Mouse (Mus musculus): ENCODE results near the gene Ints3.
A peak's percentile ranks its signal among the peaks of the same experiment; 100 is the strongest.

The Ints3 gene

DNA sequence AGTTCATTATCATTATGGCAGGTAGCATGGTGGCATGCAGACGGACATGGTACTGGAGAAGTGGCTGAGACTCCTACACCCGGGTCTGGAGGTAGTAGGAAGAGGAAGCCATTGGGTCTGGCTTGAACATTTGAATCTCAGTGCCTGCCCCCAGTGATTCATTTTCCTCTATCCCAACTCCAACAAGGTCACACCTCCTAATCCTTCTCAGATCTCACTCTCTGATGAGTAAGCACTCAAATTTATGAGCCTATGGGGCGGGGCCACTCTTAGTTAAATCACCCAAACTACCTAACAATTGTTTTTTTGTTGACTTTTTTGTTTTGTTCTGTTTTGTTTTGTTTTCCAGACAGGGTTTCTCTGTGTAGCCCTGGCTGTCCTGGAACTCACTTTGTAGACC, 10.6 kb upstream of the Ints3 start:
- no peak for DNase-seq

DNA sequence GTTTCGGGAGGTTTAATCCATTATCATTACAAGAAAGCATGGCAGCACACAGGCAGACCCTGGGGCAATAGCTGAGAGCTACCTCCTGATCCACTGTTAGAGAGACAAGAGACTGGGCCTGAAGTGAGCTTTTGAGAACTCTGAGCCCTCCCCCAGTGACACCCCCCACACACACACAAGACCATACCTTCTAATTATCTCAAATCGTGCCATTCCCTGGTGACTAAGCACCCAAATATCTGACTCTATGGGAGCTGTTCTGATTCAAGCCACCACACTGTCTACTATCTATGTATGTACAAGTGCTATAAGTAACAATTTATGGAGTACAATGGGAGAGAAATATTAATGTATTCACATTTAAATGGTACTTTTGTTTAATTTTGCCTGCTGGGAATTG, 7.3 kb upstream of the Ints3 start:
- no peak for DNase-seq

DNA sequence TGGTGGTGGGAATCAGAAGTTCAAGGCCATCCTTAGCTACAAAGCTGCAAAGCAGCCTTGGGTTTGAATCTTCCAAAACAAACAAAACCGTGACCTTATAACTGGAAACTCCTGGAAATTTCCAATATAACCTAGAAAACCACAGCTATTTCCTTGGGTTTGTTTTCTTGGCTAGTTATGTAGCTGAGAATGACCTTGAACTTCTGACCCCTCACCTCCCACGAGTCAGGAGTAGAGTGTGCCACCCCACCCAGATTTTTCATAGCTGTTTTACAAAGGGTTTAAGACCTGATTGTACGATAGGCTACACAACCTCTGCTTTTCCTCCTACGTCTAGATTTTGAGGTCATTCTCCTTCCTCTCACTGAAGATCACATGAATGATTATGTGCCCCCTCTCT, 3.7 kb upstream of the Ints3 start:
- no peak for DNase-seq

DNA sequence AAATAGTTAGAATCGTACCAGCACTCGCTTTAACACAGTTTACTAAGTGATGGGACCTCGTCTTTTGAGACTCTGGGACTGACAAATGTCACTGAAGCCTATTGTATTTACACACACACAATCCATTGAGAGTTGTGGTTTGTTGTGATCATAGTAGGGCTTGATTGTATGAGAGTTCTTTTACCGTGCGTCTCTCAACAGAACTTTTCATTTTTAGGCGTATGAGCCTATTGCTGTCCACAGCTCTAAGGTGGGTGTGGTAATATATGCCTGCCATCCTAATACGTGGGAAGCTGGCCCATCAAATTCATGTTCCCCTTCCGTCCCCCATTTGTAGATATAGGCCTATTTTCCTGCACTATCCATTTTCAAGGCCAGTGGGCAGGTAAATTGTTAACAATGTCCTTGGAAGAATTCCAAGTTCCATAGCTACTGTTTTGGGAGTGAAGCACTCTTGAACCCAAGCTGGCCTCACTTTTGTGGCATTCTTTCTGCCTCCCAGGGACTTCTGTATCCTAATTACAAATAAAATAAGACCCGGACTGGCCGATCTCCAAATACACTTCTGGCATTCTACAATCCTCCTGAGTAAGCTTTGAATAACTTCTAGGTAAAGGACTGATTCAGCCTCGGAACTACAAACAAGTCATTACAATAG, 780 bp upstream of the Ints3 start:
- DNase-seq = peak; percentile 27

DNA sequence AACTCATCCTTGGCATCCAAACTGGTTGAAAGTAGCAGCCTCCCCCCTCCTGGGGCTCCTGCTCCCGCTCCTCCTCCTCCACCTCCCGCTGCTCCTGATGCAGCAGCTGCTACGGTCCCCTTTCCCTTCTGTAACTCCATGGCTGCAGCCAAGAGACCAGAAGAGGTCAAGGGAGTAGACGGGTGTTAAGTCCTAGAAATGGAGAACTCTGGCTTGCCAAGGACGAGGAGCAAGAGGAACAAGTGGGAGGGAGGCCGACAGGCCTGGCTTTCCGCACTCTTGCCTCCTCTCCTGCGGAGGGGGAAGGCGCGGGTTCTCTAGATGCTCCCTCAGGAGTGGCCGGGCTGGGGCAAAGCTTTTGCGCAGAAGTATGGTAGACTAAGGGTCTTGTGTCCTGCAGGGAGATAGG, 607 bp downstream of the Ints3 start:
- DNase-seq = no peak

DNA sequence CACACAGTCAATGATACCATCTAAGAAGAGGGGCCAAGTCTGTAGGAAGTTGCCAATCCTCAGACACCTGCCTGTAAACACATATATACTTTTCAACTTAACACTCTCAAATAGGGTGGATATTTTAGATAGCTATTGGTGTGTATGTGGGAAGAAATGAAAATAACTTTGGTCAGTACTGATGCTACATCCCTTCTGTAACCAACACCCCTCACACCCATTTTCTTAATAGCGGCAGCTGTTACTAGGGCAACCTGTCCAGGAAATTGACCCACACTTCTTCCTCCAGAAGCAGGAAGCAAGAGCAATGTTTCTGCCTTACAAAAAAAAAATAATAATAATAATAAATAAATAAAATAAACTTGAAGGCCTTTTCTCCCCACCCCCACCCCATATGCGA, 1.1 kb downstream of the Ints3 start:
- no peak for DNase-seq

DNA sequence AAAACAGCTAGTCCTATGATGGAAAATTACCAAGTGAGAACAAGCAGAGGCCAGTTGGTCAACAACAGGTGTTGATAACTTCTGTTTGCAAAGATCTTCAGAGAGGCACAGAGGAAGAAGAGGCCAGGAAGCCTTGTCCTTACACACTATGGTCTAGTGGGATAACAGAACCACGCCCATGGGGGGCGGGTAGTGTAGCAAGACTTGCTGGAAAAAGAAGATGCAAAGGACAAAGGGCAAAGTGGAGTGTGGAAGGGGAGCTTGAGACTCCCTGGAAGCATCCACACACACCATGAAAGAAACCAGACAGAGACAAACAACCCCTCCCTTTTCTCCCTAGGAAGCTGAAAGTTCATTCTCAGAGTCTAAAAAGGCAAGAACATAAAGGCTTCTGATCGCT, 3.8 kb downstream of the Ints3 start:
- DNase-seq = no peak

DNA sequence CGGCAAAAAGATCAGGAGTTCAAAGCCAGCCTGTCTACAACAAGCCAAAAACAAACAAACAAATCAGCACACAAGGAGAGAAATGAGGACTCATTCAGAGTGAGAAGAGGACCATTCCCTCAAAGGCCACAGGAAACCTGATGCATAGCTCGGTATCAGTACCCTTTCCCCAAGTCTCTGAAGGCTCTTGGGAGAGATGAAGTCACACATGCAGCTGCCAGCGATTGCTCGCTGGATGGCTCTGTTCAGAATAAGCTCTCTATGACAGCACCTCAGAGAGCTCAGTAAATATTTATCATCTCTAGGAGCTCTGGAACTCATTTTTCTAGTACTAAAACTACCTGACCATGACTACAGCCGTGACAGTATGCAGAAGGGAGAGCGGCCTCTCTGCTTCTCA, 5.2 kb downstream of the Ints3 start:
- no peak for DNase-seq

DNA sequence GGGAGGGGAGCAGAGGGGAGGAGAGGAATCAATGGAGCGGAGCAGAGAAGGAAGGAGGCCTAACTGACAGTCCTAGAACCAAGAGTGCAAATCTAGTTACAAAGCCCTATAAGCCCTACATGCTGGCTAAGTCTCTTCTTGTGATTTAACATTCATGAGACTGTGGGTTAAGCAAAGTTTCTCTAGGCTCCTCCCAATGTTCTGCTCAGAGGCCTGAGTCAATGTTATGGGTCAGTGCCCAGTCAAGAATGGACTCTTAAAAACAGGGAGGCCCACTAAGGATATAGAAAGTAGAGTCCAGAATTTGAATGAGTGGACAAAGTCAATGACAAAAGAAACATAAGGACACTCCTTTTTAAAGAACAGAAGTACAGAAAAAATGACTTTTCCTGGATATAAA, 5.8 kb downstream of the Ints3 start:
- DNase-seq = no peak

DNA sequence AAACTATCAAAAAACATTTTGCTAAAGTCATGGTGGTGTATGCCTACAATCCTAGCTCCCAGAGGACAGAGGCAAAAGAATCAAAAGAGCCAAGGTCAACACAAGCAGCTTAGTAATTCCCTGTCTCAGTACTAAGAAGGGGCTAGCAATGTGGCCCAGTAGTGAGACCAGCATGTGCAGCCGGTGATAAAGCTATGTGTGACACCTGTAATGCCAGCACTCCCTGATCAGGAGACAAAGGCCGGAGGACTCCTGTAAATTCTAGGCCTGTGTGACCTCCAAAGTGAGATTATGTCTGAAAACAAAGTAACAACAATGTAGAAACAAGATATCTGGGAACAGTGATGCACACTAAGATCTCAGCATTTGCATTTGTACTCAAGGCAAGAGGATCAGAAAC, 7.9 kb downstream of the Ints3 start:
- DNase-seq = no peak

DNA sequence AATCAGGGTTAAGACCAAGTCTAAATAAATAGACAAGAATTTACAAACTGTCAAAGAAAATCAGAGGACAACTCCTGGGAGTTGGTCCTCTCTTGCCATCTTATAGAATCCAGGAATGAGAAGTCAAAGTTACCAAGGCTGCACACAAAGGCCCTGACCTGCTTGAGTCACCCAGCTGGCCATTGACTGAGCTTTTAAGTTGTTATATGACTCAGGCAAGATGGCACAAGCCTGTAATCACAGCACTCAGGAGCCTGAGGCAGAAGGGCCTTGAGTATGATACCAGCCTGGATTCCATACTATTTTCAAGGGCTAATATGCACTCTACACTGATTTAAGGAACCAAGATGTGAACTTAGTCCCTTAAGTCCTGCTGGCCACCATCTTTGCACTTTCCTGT, 9.9 kb downstream of the Ints3 start:
- DNase-seq = no peak

DNA sequence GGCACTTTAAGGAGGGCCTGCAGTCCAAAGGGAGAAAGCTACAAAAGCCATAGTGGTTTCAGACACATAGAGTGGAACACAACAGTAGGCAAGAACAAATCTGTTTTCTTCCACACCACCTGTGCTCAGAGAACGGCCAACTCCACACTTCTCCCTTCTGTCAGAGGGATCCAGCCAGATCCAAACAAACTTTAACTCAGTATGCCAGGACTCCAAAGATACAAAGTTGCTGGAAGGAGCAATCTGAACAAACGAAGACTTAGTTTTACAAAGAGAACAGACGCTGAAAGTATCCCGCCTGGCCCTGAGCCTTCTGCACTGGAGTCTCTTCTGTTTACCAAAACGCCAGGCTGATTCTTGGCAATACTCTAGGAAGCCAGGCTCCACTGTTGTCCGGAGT, 12.7 kb downstream of the Ints3 start:
- no peak for DNase-seq

DNA sequence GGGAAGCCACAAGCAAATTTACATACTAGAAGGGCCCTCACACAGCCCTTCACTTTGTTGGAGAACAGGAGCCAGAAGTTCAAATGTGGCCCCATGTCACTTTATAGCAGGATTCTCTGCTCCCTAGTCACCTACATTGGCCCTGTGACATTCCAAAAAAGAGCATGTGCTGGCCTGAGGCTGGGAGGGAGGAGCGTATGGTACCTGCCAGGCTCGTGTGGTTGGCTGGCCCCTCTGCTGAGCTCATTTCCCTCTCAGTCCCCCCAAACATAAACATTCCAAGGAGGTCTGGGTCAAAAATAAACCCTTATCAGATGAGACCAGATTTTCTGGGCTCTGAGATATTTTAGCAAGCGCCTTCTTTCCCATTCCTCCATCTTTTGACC, 20.4 kb downstream of the Ints3 start:
- DNase-seq = no peak

DNA sequence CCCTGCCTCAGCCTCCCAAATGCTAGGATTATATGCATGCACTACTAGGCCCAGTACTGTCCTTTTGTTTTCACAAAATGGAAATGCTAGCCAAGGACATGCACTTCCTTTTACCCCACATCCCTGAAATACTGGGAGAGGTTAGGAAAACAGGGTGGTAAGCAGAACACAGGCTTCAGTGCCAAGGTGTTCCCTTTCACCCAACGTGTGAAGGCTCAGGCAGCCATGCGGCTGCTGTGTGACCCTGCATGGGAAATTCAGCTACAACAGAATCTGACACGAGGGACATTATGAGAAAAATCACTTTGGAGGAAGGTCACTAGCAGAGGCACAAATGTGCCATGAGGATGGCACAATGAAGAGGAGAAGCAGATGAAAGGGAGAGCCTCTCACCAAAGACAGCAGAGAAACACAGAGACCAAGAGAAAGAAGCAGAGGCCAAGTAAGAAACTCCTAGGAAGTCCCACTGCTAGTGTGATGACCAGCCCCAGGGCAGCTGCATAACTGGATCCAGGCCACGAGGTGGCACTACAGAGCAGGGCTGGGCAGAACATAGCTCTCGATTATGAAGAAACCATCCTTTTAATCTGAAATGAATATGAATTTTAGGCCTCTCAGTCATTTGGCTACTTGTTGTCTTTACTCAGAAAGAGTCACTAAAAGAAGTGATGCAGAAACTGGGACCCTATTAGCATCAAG, 21.0 kb downstream of the Ints3 start:
- DNase-seq = peak; percentile 50

DNA sequence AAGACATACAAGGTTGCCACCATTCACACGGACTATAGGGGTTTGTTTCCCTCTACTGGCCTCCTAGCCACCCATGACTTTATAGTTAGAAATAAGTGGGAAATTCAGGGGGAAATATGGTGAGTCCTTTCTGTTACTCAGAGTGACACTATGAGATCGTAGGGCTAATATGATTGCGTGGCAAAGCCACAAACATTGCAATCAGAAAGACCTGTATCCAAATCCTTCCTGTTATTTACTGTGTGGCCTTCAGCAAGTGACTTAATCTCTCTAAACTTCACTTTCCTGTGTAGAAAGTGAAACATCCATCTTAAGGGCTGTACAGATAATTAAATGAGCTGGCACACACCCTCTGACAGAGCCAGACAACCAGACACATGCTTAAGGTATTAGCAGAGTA, 24.7 kb downstream of the Ints3 start:
- DNase-seq = no peak

DNA sequence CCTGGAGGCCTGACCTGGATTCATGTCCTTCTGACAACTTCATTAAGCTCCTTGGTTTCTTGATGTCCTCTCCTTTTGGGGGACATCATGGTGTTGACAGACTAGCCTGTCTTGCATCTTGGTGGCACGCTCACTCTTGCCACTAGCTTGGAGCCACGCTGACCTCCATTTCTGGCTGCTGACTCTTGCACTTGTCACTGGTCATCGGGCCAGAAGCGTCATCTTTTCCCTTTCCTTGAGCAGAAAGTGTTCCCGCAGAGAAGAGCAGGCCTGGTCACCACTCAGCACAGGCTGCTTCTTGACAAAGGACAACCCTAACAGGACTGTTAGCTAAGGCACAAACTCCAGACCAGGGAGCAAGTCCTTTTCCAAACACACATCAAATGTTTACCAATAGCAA, 27.0 kb downstream of the Ints3 start:
- DNase-seq = no peak

DNA sequence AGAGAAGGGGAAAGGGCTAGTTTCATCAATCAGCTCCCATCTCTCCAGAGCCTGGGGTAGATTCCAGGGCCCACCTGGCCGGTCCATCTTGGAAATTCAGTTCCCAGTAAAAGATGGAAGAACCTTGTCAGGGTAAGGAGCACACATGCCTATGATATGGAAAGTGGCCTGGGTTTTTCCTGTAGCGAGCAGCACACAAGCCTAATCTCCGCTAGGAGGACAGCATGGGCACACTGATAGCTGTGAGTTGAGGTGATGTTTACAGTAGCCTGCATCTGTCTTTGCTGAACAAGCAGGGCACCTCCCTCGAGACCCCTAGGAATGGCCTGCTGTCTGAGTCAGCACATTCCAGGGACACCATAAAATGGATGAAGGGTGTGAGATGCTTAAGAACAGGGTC, 28.8 kb downstream of the Ints3 start:
- DNase-seq = no peak

DNA sequence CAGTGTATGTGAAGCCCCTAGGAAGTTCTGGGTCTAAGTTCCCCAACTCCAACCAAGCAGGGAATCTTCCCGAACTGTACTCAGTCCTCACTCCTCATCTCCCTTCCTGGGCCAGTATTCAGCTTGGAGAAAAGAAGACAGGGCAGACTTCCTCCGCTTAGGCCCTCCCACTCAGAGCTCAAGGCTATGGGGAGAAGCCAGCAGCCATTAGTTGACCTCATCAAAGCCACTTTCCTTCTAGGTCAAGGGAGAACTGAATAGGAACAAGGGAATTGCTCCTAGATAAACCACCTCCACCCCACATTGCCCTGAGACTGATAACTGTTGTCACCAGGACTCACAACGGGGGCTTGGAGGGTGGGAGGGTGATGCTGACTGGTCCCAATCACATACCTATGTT, 29.3 kb downstream of the Ints3 start:
- DNase-seq = no peak

DNA sequence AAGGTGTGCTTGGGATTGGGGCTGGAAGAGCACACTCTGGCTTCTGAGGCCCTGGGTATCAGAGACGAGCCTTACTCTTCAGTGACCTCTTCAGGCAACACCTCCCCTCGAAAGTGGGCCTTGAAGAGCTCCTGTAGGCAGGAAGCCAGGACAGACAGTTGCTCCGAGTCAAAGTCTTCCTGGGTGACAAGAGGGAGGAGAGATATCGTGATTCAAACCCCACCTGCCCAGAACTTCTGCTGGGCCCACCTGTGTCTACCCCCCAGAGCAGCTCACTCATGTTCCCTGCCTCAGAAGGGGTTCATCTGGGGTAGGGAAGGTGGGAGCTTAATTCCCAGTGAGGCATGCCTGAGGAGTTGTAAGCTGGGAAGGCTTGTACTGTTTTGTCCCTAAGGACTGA, 32.4 kb downstream of the Ints3 start:
- DNase-seq = no peak

DNA sequence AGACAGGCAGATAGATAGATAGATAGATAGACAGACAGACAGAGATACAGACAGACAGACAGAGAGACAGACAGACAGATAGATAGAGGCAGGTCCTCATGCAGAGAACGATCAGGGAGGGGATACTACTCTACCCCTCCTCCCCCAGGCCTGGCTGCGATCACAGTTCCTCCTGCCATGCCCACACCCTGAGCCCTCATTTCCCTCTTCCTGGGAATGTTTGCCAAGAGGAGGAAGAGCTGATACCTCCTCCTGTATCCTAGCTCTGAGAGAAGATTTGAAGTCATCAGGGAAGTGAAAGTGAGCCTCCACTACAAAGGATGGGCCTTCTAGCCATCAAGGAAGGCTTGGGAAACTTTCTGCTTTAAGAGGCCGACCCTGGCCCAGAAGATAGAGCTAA, 37.8 kb downstream of the Ints3 start:
- DNase-seq = no peak

DNA sequence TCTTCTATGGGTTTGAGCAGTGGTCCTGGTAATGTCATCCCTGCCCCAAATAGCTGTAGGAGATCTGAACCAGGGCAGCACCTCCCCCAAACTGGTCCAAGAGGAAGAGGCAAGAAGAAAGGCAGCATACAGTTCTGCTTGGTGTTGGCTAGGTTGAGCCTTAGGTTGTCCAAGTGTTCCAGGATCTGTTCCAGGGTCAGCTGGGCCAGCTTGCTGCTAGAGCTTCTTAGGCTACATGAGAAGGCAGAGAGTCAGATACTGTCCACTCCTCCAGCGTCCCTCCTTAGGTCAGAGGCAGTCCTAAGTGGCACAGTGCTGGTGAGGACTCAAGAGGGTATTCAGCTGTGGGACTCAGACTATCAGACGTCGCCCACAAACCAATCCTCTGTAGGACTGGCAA, 40.8 kb downstream of the Ints3 start:
- DNase-seq = no peak

DNA sequence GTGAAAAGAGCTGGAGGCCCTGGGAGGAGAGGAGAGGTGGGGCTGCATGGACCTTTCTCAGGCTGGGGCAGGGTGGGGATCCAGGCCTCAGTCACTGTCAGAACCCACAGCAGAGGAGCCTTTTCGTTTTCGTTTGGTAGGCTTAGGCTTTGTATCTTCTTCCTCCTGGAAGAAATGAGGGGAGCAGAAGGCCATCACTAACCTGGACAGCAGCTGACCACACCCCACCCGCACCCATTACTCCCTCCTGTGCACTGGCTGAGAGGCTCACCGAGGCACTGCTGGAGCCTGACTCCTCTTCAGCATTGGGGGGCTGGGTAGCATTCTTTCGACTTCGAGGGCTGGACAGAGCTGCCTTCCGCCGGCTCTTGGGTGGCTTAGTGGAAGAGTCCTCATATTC, 41.5 kb downstream of the Ints3 start:
- DNase-seq = no peak

DNA sequence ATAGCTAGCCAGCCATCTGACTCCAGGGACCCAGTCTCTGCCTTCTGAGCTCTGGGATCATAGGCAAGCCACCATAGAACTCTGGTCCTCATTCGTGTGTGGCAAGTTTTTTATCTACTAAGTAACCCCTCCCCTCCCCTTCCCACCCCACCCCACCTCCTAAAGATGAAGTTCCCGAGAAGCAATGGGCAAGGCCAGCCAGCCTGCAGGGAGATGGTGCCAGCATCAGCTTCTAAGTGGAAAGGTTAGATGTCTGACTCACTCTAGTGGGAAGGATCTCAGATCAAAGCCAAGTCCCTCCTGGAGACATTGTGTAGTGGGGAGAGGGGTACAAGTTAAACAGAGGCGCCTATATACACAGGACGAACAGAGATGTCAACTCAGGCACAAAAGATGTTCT, 42.4 kb downstream of the Ints3 start:
- no peak for DNase-seq

DNA sequence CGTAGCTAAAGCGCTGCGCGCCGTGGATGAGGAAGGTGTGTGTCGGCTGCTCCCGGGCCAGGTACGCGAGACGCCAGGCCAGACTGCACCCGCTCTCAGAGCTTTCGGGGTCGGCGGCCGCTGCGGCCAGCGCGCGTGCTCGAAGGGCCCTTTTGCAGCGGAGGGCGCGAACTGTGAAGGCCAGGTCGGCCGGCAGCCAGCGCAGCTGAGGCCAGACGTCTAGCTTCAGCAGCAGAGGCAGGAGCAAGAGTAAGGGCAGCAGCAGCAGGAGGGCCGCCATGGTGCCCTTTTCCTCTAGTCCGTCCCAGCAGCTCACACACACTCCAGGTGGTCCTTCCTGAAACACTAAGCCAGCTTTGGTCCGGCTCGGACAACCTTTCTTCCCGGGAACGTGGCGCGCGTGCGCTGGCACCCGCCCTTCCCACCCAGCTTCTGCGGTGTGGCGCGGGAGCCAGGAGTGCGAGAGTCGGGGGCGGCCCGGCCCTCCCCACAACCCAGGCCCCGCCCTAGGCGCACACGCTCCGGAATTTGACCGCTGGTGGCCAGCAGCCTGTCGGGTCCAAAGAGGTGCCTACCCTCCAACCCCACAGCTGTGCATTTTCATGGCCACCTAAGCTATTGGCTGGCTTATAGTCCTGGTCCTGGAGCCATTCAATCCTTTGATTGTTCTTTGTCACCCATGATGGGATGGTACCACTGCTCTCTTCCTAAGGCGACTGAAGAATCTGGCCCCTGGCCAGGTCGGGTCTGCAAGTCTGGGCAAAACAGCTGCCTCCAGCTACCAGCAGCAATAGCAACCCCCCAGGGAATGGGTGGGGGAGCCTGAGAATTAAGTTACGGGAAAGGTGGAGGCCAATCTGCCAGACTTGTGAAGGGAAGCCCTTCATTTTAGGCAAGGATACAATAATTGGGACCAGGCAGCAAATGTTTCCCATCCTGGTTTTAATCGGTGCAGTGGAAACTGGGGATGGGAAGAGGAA, 43.6 kb downstream of the Ints3 start, which contains the start of gene Slc27a3:
TSS of gene Slc27a3 (minus strand) at position 428 of the 980 bp plus-strand sequence.
- DNase-seq = peak; percentile 22
